Mouse (Mus musculus) spleen, embryonic (tissue): ENCODE results near the gene Dync1li2.

Experiments
- CTCF ChIA-PET: fragments of 350-600 bp; sonication (Branson Sonifier 250); formaldehyde crosslinking; loops from one replicate; lab custom pipeline; 2022; lab: Charles Lee

The Dync1li2 gene

DNA sequence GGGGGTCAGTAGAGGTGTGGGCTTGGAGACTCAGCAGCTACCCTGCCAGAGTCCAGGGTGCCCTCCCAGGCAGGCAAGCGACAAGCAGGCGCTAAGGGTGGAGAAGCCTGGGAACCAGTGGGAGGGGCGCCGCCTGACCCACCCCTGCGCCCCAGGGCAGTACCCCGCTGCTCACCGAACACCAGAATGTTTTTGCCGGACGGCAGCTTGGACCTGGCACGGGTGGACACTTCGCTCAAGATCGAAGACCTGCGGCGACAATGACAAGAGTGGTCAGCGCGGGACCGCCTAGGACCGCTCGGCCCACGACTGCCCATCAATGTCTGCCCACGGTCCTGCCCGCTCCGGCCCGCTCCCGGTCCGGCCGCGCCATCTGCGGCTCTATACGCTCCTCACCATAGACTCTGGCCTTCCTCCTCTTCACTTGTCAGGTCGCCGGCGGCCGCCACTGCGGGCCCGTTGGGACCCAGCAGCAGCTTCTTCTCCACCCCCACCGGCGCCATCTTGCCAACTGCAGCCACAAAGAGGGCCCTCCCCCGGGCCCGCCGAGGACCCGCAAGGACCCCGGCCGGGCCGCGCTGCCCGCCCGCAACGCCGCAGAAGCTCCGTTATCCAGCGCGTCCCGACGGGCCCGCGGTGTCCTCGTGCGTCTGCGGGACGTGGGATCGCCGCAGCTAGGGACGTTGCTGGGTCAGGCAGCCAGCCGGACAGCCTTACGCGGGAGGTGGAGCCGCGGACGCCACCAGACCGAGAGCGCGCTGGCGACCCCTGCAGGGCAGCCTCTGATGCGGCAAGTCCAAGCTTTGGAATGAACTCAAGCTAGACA, at the start of gene Dync1li2:
Gene Dync1li2 (minus strand): TSS at position 749 of the 826 bp plus-strand sequence.
- CTCF ChIA-PET = interaction anchor here (0.6 to 0.9 kb wide), 3 partner anchors 100 to 210 kb away, joined by 3 to 7 read pairs (median 7); partner anchors contain the start of gene Cmtm3

DNA sequence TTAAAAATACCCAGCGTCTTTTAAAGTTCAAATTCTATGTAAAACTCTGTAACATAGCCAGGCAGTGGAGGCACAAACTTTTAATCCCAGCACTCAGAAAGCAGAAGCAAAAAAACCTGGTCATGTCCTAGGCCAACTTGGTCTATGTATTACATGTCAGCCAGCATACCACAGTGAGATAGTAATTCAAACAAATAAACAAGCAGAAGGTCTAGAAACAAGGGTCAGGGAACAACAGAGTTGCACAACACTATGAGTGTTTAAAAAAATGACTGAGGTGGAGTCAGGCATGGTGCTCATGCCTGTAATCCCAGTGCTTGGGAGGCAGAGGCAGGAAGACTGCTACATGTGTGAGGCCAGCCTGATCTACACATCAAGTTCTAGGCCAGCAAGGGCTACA, 36.2 kb upstream of the Dync1li2 start:
- CTCF ChIA-PET = no interaction called here

DNA sequence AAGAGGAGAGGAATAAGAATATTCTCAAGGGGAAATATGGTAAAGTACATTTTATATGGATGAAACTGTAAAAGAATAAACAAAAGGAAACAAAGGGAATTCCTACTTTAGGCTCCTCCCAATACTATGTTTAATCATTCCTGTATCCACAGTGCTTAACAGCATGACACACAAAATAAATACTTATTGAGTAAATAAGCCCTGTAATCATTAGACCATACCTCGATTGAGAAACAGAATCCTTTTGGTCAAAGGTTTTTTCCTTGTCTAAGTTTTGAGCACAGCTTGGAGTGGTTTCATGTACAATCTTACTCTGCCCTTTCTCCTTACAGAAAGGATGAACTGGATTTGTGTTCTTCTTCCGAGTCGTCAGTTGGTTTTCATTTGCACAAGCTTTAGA, 29.6 kb upstream of the Dync1li2 start:
- CTCF ChIA-PET = no interaction called here

DNA sequence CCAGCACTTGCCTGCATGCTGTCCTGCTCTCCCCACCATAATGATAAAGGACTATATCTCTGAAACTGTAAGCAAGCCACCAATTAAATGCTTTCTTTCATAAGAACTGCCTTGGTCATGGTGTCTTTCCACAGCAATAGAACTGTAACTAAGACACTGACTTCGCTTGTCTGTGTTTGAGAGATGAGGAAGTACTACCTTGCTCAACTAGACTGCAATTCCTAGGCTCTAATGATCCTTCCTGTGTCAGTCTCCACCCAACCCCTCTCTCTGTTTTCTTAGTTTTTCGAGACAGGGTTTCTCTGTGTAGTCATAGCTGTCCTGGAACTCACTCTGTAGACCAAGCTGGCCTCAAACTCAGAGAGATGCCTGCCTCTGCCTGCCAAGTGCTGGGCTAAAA, 24.6 kb upstream of the Dync1li2 start:
- CTCF ChIA-PET = no interaction called here

DNA sequence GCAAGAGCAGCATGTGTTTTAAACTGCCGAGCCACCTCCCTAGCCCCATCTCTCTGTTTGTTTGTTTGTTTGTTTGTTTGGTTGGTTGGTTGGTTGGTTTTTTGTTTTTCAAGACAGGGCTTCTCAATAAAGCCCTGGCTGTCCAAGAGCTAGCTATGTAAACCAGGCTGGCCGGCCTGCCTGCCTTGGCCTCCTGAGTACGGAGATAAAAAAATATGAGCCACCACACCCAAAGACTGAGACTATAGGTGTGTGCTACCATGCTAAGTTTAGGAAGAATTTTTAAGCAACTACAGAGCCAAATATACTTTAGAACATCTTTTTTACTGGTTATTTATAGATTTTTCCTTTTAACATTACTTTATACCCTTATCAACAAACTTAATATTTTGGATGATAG, 9.3 kb upstream of the Dync1li2 start:
- CTCF ChIA-PET = no interaction called here

DNA sequence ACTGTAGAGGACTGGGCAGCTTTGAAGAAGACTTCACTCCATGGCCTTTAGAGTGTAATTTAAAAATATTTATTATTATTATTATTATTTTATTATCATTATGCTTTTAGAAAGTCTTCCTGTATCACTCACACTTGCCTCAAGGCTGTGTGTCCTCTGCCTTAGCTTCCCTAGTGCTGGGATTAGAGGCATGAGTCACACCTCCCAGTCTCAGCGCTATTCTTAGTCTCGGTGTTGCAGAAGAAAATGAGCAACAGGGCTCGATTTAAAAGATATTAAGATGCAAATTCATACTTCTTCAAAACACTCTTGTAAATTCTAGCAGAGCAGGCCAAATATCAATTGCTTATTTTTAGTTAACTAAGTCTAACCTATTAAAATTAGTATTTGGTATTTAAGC, 5.9 kb upstream of the Dync1li2 start:
- CTCF ChIA-PET = interaction anchor here (0.7 kb wide), 1 partner anchor 361 kb away, joined by 3 read pairs; no protein-coding TSS in a partner anchor

DNA sequence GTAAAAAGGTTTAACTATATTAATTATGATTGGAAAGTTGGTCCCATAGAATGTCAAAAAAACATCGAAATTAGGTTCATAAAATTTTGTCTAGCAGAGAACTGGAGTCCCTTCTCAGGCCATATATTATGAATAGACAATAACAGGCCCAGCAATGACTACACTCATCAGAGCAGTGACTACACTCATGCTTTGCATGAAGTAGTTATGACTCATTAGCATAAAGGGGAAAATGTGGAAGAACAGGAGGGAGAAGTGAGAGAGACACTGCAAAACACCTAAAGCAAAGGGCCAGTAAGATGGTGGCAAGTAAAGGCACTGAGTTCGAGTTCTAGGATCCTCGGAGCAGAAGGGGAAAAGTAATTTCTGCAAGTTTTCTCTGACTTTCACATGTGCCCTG, 3.2 kb upstream of the Dync1li2 start:
- CTCF ChIA-PET = no interaction called here

DNA sequence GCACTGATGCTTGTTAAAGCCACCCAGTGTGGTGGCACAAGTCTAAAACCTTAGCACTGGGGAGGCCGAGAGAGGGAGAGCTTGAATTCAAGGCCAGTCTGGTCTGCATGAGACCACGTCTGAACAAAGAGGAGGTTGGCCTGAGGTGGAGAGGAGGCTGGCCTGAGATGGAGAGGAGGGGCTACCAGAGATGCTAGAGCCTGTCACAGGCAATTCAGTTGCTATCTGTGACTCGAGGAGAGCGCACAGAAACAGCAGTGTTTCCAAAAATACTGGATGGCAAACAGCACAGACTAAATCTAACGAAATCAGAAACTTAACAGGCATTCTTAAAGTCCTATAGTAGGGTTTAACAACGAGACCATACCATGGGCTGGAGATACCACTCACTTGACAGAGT, 2.4 kb upstream of the Dync1li2 start:
- CTCF ChIA-PET = no interaction called here

DNA sequence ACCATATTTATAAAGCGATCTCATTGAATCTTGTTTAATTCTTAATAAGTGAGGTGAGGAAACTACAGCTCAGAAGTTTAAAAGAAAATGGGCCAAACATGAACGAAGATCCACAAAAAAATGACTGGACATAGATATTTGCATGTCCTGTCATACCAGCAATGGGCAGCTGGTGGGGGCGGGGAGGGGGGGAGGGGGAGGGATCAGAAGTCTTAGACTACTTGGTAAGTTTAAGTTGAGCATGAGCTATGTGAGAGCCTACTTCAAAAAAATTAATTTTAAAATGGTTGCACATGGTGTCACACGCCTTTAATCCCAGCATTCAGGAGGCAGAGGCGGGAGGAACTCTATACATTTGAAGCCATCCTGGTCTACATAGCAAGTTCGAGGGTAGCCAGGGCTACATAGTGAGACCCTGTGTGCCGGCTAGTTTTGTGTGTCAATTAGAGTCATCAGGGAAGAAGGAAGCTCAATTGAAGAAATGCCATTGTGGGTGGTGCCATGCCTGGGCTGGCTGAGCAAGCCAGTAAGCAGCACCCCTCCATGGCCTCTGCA, 355 bp upstream of the Dync1li2 start:
- CTCF ChIA-PET = interaction anchor here (0.6 to 0.9 kb wide), 3 partner anchors 101 to 211 kb away, joined by 3 to 7 read pairs (median 7); partner anchors contain the start of gene Cmtm3

DNA sequence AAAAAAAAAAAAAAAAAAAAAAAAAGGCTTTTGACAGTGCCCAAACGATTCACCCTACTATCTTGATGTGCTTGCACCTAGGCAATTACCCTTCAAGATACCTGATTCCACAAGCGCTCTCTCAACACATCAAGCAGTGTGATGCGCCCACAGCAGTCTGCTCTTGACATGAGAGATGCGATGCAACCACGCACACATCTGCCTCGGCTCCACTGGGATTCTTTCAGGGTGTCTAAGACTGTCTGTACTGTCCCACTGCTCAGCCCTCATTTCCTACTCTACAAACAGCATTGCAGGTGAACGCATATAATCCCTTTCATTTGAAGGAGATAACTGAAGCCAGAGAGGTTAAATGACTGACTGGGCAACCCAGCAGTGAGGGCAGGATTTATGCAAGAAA, 1.2 kb downstream of the Dync1li2 start:
- CTCF ChIA-PET = no interaction called here

DNA sequence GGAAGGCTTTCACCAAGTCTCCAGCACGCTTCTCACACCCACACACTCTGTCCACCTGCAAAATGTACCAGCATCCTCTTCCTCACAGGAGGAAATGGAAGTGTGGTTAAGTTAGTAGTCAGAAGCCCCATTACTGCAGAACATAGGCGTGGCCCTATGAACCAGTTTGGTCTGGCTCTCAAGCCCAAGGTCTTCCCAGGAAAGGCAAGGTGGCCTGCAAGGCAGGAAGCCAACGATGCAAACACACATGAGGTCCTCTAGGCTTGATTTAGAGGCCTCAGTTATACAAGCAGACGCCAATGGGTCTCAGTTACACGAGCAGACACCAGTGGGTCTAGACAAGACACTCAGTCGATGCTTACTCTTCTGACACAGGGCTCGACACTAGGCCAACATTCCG, 3.4 kb downstream of the Dync1li2 start:
- CTCF ChIA-PET = no interaction called here

DNA sequence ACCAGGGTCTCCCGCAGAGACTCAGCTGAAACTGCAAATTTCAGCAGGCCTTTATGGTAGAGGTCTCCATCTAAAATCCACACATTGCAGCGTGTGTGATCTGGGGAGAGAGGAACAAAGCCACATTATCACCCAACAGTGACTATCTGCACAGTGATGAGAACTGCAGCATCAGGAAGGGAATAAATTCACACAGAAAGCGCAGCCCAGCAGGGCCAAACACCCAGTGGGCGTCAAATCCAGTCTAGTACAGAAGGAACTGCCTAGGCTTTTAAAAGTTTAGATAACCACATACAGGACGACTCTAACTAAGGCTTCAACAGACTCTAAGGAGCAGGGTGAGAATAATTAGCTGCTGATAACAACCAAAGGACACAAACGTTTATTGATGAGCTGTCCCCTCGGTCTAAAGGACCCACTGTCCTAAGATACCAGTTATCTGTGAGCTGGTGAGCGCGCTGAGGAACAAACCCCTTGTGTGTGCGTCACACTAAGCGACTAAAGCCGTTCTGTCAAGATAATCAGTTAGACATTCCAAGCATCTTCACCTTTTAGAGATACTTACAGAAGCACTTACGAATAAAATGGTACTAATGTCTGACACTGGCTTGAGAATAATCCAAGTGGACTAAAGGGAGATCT, 5.2 kb downstream of the Dync1li2 start:
- CTCF ChIA-PET = no interaction called here

DNA sequence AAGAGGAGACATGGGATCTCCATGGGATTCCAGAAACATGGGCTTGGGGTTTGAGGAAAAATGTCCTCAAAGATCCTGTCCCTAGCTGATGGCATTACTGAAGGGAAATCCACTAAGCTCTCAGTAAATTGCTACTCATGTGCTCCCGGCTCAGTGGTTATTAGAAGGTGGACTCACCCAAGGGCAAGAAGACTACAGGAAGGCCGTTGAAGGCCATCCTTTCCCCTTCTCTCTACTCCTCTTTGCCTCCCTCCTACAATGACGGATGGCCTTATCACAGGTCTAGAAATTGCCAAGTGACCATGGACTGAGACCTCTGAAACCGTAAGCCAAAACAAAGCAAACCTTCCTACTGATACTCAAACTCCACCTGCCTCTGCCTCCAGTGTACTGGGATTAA, 6.3 kb downstream of the Dync1li2 start:
- CTCF ChIA-PET = no interaction called here

DNA sequence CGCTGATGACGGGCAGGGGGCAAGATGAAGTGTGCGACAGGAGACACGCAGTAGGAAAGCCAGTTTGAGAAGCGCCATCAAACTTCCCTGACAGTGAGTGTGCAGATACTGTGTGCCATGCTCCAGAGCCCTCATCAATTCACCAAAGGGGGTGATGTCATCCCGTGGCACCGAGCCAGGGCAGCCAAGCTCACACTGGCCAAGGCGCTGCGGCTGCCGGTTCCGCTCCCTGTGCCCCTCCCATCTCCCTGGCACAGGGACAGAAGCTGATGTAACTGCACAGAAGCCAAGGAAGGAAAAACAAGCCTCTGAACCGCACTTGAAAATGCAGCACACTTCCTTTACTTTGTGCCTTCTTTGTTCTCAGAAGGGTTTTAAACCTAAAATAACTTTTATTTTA, 6.8 kb downstream of the Dync1li2 start:
- CTCF ChIA-PET = no interaction called here

DNA sequence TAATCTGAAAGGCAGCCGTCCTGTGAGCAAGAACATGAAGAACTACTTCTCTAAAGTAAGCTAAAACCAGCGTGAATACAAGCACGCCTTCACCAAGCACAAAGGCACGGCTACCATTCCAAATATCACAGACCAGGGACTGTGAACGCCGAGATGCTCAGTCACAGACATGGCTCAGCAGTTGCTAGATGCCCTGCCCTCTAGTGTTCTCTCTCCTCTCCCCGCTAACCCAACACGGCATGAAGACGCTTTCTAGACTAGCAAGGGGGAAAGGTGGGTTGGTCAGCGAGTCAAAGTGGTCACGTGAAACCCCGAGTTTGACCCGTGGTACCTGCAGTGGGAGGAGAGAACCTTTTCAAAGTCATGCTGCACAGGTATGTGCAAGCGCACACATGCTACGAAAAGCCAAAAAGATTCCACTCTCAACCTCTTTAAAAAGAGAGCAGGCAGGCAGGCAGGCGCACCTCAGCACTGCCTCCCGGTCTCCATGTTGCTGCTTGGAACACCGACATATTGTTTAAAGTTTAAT, 8.0 kb downstream of the Dync1li2 start:
- CTCF ChIA-PET = interaction anchor here (0.5 kb wide), 1 partner anchor 147 kb away, joined by 3 read pairs; no protein-coding TSS in a partner anchor

DNA sequence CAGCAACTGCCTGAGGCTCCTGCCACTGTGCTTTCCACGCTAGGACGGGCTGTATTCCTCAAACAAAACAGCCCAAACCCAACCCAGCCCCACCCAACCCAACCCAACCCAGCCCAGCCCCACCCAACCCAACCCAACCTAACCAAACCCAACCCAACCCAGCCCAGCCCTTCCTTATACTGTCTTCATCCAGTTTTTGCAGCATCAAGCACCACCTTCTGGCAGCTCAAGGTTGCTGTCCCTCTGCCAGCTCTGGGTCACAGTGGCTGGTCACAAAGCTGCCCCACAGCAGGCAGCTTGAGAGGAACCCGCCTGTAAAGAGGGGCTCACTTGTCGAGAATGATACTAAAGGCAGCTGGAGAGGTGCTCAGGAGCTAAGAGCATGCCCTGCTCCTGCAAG, 8.6 kb downstream of the Dync1li2 start:
- CTCF ChIA-PET = no interaction called here

DNA sequence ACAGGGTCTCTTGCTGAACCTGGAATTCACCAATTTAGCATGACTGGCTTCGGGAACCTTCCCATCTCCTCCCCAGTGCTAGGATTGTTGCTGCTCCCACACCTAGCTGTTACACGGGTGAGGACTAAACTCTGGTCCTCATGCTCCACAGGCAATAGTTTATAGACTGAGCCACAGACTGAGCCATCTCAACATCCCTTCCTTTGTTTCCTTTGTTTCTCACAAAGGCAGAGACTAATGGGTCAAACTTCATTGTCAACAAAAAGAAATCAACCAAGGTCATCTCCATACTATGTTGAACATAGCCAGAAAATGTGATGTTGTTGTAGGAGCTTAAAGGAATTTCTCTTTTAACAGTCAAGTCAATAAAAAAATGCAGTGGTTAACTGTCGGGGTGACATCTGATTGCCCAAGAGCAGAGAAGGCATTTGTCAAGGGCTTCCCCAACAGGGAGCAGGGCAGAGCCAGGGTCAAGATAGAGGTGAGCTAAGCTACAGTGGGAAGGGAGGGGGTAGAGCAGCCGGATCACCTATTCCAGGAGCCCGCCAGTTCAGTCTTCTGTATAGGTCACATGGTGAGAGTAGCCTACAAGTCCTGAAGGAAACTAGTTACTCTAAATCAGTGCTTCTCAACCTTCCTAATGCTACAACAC, 9.5 kb downstream of the Dync1li2 start:
- CTCF ChIA-PET = interaction anchor here (0.6 to 0.7 kb wide), 3 partner anchors 78 to 196 kb away, joined by 4 to 15 read pairs (median 10); no protein-coding TSS in a partner anchor

DNA sequence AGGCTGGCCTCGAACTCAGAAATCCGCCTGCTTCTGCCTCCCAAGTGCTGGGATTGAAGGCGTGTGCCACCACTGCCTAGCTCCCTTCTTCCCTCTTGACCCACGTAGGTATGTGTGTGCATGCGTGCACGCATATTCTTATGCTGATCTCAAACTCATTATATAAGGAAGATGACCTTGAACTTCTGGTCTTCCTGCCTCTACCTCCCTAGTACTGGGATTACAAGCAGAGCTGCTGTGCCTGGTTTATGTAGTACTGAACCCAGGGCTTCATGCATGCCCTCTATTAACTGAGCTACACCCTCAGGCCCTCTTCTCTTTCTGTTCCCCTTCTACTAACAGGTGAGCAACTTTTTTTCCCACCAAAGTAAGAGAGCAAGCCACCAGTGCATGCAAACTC, 10.2 kb downstream of the Dync1li2 start:
- CTCF ChIA-PET = interaction anchor here (0.6 kb wide), 3 partner anchors 42 to 84 kb away, joined by 4 to 10 read pairs (median 4); no protein-coding TSS in a partner anchor

DNA sequence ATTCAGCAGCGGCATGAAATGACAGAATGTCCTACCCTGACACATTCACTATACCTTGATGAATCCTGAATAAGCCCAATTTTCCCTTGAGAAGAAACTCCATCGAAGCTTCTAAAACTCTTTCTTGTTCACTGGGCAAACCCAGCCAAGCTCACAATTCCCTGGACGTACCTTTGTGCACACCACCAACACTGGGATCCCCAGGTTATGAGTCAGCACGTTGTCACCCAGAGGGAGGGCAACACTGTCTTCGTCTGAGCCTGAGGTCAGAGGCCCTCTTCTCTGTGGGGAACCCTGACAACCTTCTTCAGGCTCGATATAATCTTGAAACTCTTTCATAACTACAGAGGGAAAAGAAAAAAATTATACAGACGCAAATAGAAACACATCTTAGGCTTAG, 12.6 kb downstream of the Dync1li2 start:
- CTCF ChIA-PET = no interaction called here

DNA sequence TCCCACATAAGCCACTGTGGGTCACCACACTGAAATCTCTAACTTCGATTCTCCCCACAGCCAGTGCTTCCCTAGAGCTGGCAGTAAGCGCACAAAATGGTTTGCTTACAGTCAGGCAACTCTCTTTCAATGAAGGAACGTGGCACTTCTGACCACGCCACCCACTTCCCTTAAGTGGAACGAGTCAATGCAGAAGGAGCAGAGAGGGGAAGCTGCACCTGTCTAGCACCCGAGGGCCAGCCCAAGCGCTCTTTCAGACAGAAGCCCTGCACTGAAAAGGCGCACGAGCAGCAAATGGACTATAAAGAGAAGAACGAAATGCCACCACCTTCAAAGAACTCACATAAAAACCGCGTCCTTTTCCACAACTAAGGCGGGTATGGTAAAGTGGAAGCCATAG, 15.1 kb downstream of the Dync1li2 start:
- CTCF ChIA-PET = no interaction called here

DNA sequence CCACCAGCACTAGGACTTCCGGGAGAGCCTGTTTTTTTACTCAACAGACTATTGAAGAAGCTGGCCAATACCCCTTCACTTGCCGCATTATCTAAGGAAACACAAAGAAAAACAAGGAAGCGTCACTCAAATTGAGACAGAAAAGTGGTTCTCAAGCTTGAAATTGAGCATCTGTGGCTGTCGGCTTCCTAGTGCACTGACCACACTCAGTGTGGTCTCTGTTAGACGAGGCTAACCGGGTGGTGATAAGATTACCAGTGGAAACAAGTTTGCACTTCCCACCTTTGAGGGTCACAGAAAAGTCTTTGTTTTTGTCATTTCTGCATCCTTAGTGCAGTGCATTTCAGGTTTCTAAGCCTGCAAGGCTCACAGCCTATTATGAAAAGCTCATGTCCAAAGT, 20.5 kb downstream of the Dync1li2 start:
- CTCF ChIA-PET = no interaction called here

DNA sequence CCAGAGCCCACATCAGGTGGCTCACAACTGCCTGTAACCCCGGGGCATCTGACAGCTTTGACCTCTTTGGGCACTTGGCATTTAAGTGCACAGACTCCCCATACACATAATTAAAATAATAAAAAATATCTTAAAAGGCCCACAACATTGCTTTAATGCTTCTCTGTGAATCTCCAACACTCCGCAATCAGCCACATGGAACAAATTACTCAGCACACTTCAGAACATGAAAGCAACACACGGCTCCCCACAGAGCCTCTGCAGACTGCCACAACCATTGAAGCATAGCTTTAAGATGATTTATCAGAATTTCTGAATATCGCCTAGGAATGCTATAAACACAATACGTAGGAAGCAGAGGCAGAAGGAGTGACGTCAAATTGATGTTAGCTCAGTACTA, 26.8 kb downstream of the Dync1li2 start:
- CTCF ChIA-PET = no interaction called here
